Mouse (Mus musculus) olfactory bulb, adult 2 months (tissue): Measurements from ENCODE around the gene Rnf183.

Experiments used
- CTCF ChIP-seq: fragments of 200-500 bp; IDR thresholded peaks from 2 replicates; pipeline ENCODE4 v1.5.1; 2012; ENCODE audit warnings: low read depth, mild to moderate bottlenecking, low read length, moderate library complexity; ENCODE audit not compliant: insufficient read depth
- POLR2A ChIP-seq: fragments of 200-500 bp; IDR thresholded peaks from 2 replicates; pipeline ENCODE4 v1.6.1; 2012; ENCODE audit warnings: mild to moderate bottlenecking, low read depth, low read length, moderate library complexity; ENCODE audit not compliant: insufficient read depth

DNA sequence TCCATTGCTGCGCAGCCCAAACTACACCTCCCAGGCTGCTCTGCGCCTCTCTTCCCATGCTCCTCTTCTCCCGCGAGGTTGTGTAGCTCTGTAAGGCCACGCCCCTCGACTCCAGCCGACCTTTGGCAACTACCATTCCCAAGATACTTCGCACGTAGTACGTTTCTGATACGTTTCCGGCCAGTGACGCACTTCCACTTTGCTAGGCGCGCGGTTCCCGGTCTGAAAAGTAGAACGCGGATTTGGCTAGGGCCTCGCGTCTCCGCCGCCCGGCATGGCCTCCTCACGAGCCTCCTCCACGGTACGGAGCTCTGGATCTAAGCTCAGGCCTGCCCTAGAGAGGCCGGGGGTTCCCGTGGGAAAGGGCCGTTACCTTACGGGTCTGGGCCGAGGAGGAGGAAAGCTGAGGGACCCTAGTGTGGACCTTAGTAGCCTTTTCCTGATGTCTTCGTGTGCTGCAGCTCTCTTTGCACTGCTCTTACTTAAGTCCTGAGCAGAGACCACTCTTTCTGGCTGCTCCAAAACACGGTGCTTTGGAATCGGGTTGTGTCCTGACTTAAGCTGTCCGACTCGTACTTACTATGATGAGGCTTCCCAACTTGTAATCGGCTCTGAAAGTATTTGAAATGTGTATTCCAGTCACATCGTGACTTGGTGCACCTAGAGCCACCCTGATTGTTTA is 26.3 kb downstream of the Rnf183 start, which contains the start of the genes Cdc26 and Prpf4:
- TF ChIP-seq CTCF (no peak), POLR2A (peak; percentile 43; the same call in 1 of the 2 replicates)
